Mouse (Mus musculus): Measurements from ENCODE around the gene Esr2.

DNA sequence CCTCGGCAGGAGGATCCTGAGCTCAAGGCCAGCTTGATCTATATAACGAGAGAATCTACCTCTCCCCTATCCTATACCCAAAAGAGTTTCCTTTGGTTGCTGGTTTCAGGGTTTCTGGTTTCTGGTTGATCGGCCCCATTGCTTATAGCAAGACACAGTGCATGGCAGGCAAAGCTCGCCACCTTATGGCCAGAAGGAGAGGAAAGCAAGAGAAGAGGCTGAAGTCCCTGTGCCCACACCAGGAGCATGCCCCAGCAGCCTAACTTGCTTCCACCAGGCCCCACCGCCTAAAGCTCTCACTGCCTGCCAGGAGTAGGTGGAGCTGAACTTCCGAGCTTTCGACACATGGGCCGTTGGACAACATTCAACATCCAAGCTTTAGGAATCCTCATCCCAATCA lies 10.8 kb upstream of the Esr2 start:
- TF ChIP-seq POLR2A (IDR thresholded peaks at IDR 0.05; ENCODE audit: borderline replicate concordance, extremely low read depth, low read depth, low read length) (no peak), CTCF (IDR thresholded peaks at IDR 0.05; ENCODE audit: insufficient read depth, low read length) (peak; percentile 53; the same call in 1 of the 2 replicates)

All from lung, adult 2 months (tissue).